Mouse (Mus musculus): ENCODE measurements around the gene Gm10424.
"Not testable (repeated sequence)": the region's sequence is repeated elsewhere in the genome, so short reads cannot be mapped to it uniquely, and the experiment has no call there.

Gene Gm10424

DNA sequence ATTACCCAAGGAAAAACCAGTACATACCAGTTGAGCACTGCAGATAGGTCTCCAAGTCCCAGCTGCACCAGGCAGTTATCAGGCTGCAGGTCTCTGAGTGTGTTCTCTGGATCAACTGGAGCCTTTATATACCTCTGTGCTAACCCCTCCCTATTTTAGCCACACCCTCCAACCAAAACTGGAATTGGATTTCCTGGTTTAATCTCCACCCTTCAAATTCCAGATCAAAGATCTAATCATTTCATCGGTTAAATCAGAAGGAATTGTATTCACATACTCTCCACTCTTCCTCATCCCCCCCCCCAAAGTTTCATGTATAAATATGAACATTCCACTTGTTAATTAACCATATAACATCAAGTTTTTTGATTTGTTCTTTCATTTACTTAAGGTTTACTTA is at the start of gene Gm10424:
Gm10424 (minus strand) TSS at position 101 of the 400 bp plus-strand sequence.
- not testable (repeated sequence) for DNase-seq

DNA sequence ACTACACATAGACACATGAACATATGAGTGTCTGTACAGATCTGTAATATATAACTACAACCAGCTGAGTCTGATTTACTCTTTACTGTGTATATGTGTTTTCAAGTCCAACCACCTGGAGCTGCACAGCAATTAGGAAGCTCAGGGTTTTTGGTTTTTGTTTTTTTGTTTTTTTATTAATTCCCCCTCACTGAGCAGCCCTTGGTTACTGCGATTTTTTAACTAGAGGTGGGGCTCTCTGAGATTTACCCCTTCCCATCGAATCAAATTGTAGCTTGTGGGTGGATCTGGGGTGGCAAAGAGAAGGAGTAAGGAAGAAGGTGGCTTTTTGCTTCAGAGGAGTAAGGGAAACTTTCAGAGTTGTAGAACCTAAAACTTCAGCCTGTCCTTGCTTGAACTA is 33.0 kb upstream of the Gm10424 start, which contains the start of gene Gm3259:
Gm3259 (plus strand) TSS at position 301 of the 400 bp plus-strand sequence.
- DNase-seq, result not testable (repeated sequence)

Data from cerebellum, postnatal 36 days (tissue).